Mouse (Mus musculus): Measurements from ENCODE around the gene Gm20716. TPM values are rescaled to one million over a fixed set of nuclear protein-coding genes. Genes with fewer than 3 reads are reported as not detected.

Gene Gm20716
- 14.0 and 20.7 TPM in 2 replicates for polyA plus RNA-seq (2012; rRNA removed)

DNA sequence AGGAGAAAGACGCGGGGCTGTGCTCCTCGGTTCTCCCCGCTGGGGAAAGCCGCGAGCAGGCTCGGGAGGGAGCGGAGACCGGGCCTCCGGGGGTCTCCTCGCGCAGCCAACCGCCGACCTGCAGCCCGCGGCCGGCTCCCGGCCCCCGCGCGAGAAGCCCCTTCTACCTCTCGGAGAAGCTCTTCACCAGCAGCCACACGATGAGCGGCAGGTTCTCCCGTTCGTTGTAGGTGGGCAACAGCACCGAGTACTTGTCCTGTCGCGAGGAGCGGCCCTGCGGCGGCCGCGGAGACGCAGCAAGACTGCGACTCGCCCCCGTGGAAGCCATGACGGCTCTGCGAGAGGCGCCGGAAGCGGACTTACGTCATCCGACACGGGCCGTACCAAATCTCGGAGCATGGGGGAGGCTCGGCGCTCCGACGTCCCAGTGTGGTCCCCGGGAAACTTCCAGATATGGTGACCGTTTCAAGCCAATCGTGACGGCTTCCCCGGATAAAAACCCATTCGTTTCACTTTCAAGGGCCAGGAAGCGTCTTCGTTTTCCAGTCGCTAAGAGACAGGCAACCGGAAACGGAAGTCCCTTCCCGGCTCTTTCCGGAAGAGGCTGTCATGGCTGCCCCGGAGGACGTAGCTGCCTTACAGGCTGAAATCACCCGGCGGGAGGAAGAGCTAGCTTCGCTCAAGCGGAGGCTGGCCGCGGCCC, at the start of gene Gm20716, which contains the start of the genes Dpm1 and Mocs3:
Gene Gm20716 (minus strand): TSS at position 339 of the 703 bp plus-strand sequence.
Gene Dpm1 (minus strand): TSS at position 566 of the 703 bp plus-strand sequence.
Gene Mocs3 (plus strand): TSS at position 597 of the 703 bp plus-strand sequence.
- peak within 1 kb of the TSS; percentile 97 for H3K27ac ChIP-seq (ENCODE audit: control insufficient read depth, insufficient read depth, low read depth, low read length)
- peak within 1 kb of the TSS; percentile 98 for H3K4me3 ChIP-seq (ENCODE audit: control insufficient read depth, low read depth, low read length)
- no peaks in the 10 kb centered on the region for H3K27me3 ChIP-seq (ENCODE audit: control insufficient read depth, insufficient read depth, low read length)
- no peaks in the 10 kb centered on the region; the same call in 1 of the 2 replicates for H3K36me3 ChIP-seq (ENCODE audit: control insufficient read depth, insufficient read depth, low read length)
- TF ChIP-seq POLR2A (IDR thresholded peaks at IDR 0.05; ENCODE audit: control insufficient read depth, low read depth, low read length) (peak; percentile 92), CTCF (IDR thresholded peaks at IDR 0.05; ENCODE audit: control insufficient read depth, insufficient read depth, insufficient replicate concordance, low read depth, low read length) (no peak)
- H3K4me1 ChIP-seq (ENCODE audit: control insufficient read depth, insufficient read depth, low read length) = peaks cover 8% of the 10 kb centered on the region

- Histone ChIP-seq H3K4me3 (ENCODE audit: control insufficient read depth, low read depth, low read length) (no peak overlapping the region), H3K27ac (ENCODE audit: control insufficient read depth, insufficient read depth, low read depth, low read length) (no peak overlapping the region), H3K27me3 (ENCODE audit: control insufficient read depth, insufficient read depth, low read length) (no peaks in the 10 kb centered on the region), H3K36me3 (ENCODE audit: control insufficient read depth, insufficient read depth, low read length) (no peaks in the 10 kb centered on the region), H3K4me1 (ENCODE audit: control insufficient read depth, insufficient read depth, low read length) (no peaks in the 10 kb centered on the region)
- TF ChIP-seq POLR2A (IDR thresholded peaks at IDR 0.05; ENCODE audit: control insufficient read depth, low read depth, low read length) = no peak
- peak; percentile 71; the same call in 1 of the 2 replicates for TF ChIP-seq CTCF (IDR thresholded peaks at IDR 0.05; ENCODE audit: control insufficient read depth, insufficient read depth, insufficient replicate concordance, low read depth, low read length)
Observed at GRCm38 (mm10) chr2:168274374-168274935, 44.3 kb upstream of the Gm20716 start.

DNA sequence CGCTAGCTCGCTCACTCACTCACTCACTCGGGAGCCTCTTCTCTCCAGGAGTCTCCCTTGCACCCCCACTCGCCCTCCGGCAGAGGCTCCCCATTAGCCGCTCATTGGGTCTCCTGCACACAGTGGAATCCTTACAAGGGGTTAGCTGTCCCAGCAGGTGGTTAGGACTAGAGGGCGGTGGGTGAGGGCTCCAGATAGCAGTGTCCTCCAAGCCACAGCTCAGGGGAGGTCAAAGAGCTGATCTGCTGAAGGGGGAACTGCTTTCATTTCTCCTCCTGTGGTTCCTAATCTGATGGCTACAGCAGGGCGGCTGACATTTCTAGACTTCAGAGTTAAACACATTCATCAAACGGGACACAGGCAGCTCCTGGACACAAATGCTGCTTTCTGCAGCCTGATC, 43.2 kb upstream of the Gm20716 start:
- no peaks in the 10 kb centered on the region for H3K36me3 ChIP-seq (ENCODE audit: control insufficient read depth, insufficient read depth, low read length)
- TF ChIP-seq POLR2A (IDR thresholded peaks at IDR 0.05; ENCODE audit: control insufficient read depth, low read depth, low read length) (no peak), CTCF (IDR thresholded peaks at IDR 0.05; ENCODE audit: control insufficient read depth, insufficient read depth, insufficient replicate concordance, low read depth, low read length) (no peak)
- H3K4me1 ChIP-seq (ENCODE audit: control insufficient read depth, insufficient read depth, low read length) = peaks cover 7% of the 10 kb centered on the region
- H3K27ac ChIP-seq (ENCODE audit: control insufficient read depth, insufficient read depth, low read depth, low read length) = no peak overlapping the region
- H3K4me3 ChIP-seq (ENCODE audit: control insufficient read depth, low read depth, low read length) = no peak overlapping the region
- peaks cover 3% of the 10 kb centered on the region for H3K27me3 ChIP-seq (ENCODE audit: control insufficient read depth, insufficient read depth, low read length)

DNA sequence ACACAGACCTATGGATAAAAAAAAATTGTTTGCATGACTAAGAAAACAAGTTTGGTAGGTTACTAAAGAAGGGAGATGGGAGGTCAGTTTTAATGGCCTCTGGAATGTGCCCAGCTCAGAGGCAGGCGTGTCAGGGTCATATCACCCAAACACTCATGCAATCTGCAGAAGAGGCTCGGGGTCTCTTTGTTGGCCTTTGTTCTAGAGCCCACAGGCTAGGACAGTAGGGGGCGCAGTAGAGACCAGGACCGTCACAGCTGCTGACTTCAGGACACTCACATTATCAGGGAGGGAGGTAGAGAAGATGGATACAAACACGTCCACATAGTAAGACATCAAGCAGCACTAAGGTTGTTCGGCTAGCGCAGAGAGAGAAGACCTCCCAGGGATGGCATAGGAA, 37.9 kb upstream of the Gm20716 start:
- TF ChIP-seq POLR2A (IDR thresholded peaks at IDR 0.05; ENCODE audit: control insufficient read depth, low read depth, low read length) (no peak), CTCF (IDR thresholded peaks at IDR 0.05; ENCODE audit: control insufficient read depth, insufficient read depth, insufficient replicate concordance, low read depth, low read length) (peak; percentile 66; the same call in 1 of the 2 replicates)
- Histone ChIP-seq H3K4me1 (ENCODE audit: control insufficient read depth, insufficient read depth, low read length) (peaks cover 7% of the 10 kb centered on the region), H3K27me3 (ENCODE audit: control insufficient read depth, insufficient read depth, low read length) (peaks cover 3% of the 10 kb centered on the region), H3K36me3 (ENCODE audit: control insufficient read depth, insufficient read depth, low read length) (no peaks in the 10 kb centered on the region), H3K4me3 (ENCODE audit: control insufficient read depth, low read depth, low read length) (peak overlapping the region; percentile 77), H3K27ac (ENCODE audit: control insufficient read depth, insufficient read depth, low read depth, low read length) (no peak overlapping the region)

- Histone ChIP-seq H3K4me3 (ENCODE audit: control insufficient read depth, low read depth, low read length) (no peak overlapping the region), H3K27ac (ENCODE audit: control insufficient read depth, insufficient read depth, low read depth, low read length) (no peak overlapping the region), H3K27me3 (ENCODE audit: control insufficient read depth, insufficient read depth, low read length) (no peaks in the 10 kb centered on the region), H3K36me3 (ENCODE audit: control insufficient read depth, insufficient read depth, low read length) (no peaks in the 10 kb centered on the region), H3K4me1 (ENCODE audit: control insufficient read depth, insufficient read depth, low read length) (peaks cover 7% of the 10 kb centered on the region)
- no peak for TF ChIP-seq CTCF (IDR thresholded peaks at IDR 0.05; ENCODE audit: control insufficient read depth, insufficient read depth, insufficient replicate concordance, low read depth, low read length)
- TF ChIP-seq POLR2A (IDR thresholded peaks at IDR 0.05; ENCODE audit: control insufficient read depth, low read depth, low read length) = no peak
Observed at GRCm38 (mm10) chr2:168260900-168261299, 30.7 kb upstream of the Gm20716 start.

GRCm38 (mm10) chr2:168260124-168260523, 30.0 kb upstream of the Gm20716 start:
- TF ChIP-seq POLR2A (IDR thresholded peaks at IDR 0.05; ENCODE audit: control insufficient read depth, low read depth, low read length) = no peak
- TF ChIP-seq CTCF (IDR thresholded peaks at IDR 0.05; ENCODE audit: control insufficient read depth, insufficient read depth, insufficient replicate concordance, low read depth, low read length) = no peak
- H3K4me1 ChIP-seq (ENCODE audit: control insufficient read depth, insufficient read depth, low read length) = peaks cover 7% of the 10 kb centered on the region
- H3K4me3 ChIP-seq (ENCODE audit: control insufficient read depth, low read depth, low read length) = no peak overlapping the region
- H3K27me3 ChIP-seq (ENCODE audit: control insufficient read depth, insufficient read depth, low read length) = no peaks in the 10 kb centered on the region
- no peaks in the 10 kb centered on the region for H3K36me3 ChIP-seq (ENCODE audit: control insufficient read depth, insufficient read depth, low read length)
- H3K27ac ChIP-seq (ENCODE audit: control insufficient read depth, insufficient read depth, low read depth, low read length) = no peak overlapping the region

GRCm38 (mm10) chr2:168259046-168259445, 28.9 kb upstream of the Gm20716 start:
- H3K27ac ChIP-seq (ENCODE audit: control insufficient read depth, insufficient read depth, low read depth, low read length) = no peak overlapping the region
- TF ChIP-seq POLR2A (IDR thresholded peaks at IDR 0.05; ENCODE audit: control insufficient read depth, low read depth, low read length) = no peak
- TF ChIP-seq CTCF (IDR thresholded peaks at IDR 0.05; ENCODE audit: control insufficient read depth, insufficient read depth, insufficient replicate concordance, low read depth, low read length) = no peak
- H3K36me3 ChIP-seq (ENCODE audit: control insufficient read depth, insufficient read depth, low read length) = no peaks in the 10 kb centered on the region
- H3K4me1 ChIP-seq (ENCODE audit: control insufficient read depth, insufficient read depth, low read length) = peaks cover 7% of the 10 kb centered on the region
- no peak overlapping the region for H3K4me3 ChIP-seq (ENCODE audit: control insufficient read depth, low read depth, low read length)
- no peaks in the 10 kb centered on the region for H3K27me3 ChIP-seq (ENCODE audit: control insufficient read depth, insufficient read depth, low read length)

Measured in testis, adult 2 months (tissue).